ENCODE assay signal across 7 mouse cellular contexts in genomic region chr1:172412204-172412603, GRCm38 (mm10). TPM values are rescaled to one million over a fixed set of nuclear protein-coding genes. Genes with fewer than 3 reads are reported as not detected.
DNase-seq lines count a peak whose midpoint lies in the region; ATAC-seq and TF ChIP-seq lines count a peak whose summit lies in the region.

No protein-coding gene starts in this region.

- H3K9me3 ChIP-seq in limb, embryonic 12.5 days: no peaks in the 10 kb centered on the region
- H3K9me3 ChIP-seq in midbrain, embryonic 16.5 days (replicated peaks; ENCODE audit: control insufficient read depth, low read length, poor library complexity, severe bottlenecking): no peaks in the 10 kb centered on the region

- H3K4me3 ChIP-seq in kidney, adult 2 months (ENCODE audit: insufficient read depth, low read depth, low read length): no peak overlapping the region
- no peak overlapping the region for H3K4me3 ChIP-seq in limb, embryonic 12.5 days (replicated peaks)
- no peak overlapping the region for H3K4me3 ChIP-seq in midbrain, embryonic 16.5 days (ENCODE audit: low read depth, low read length)

- no peaks in the 10 kb centered on the region for H3K4me1 ChIP-seq in kidney, adult 2 months (ENCODE audit: control insufficient read depth, insufficient read depth, low read length)
- no peaks in the 10 kb centered on the region for H3K4me1 ChIP-seq in limb, embryonic 12.5 days (replicated peaks)
- no peaks in the 10 kb centered on the region for H3K4me1 ChIP-seq in midbrain, embryonic 16.5 days (ENCODE audit: control insufficient read depth, insufficient read depth, low read length)

- 2% methylated on average over 5 of the region's 5 CpGs for WGBS in kidney, adult 2 months
- under 1% methylated on average over 5 of the region's 5 CpGs for whole genome bisulfite sequencing in limb, embryonic 12.5 days
- 3% methylated on average over 5 of the region's 5 CpGs for whole genome bisulfite sequencing in midbrain, embryonic 16.5 days

- TF ChIP-seq POLR2A in kidney, adult 2 months (IDR thresholded peaks at IDR 0.05; ENCODE audit: low read depth, low read length): no peak

- H3K36me3 ChIP-seq in kidney, adult 2 months (ENCODE audit: control insufficient read depth, insufficient read depth, low read length): no peaks in the 10 kb centered on the region
- H3K36me3 ChIP-seq in limb, embryonic 12.5 days: no peaks in the 10 kb centered on the region
- H3K36me3 ChIP-seq in midbrain, embryonic 16.5 days (ENCODE audit: control insufficient read depth, insufficient read depth, low read length): no peaks in the 10 kb centered on the region

- H3K9ac ChIP-seq in limb, embryonic 12.5 days (replicated peaks): no peak overlapping the region
- H3K9ac ChIP-seq in midbrain, embryonic 16.5 days (ENCODE audit: low read depth, low read length): no peak overlapping the region

- H3K27ac ChIP-seq in kidney, adult 2 months (ENCODE audit: insufficient read depth, low read depth, low read length): no peak overlapping the region
- no peak overlapping the region for H3K27ac ChIP-seq in limb, embryonic 12.5 days
- no peak overlapping the region for H3K27ac ChIP-seq in midbrain, embryonic 16.5 days (ENCODE audit: low read length)

- H3K4me2 ChIP-seq in limb, embryonic 12.5 days: no peak overlapping the region
- no peak overlapping the region for H3K4me2 ChIP-seq in midbrain, embryonic 16.5 days (ENCODE audit: low read length)

- no peaks in the 10 kb centered on the region for H3K27me3 ChIP-seq in kidney, adult 2 months (replicated peaks; ENCODE audit: control insufficient read depth, insufficient read depth, low read length)
- peaks cover 5% of the 10 kb centered on the region for H3K27me3 ChIP-seq in limb, embryonic 12.5 days
- no peaks in the 10 kb centered on the region; the same call in 1 of the 2 replicates for H3K27me3 ChIP-seq in midbrain, embryonic 16.5 days (ENCODE audit: control insufficient read depth, insufficient read depth, low read depth, low read length)

- peak; percentile 71 for ATAC-seq in granulocyte monocyte progenitor cell, adult 5-6 weeks (replicated peaks; ENCODE audit: poor library complexity, severe bottlenecking)
- peak; percentile 67 for ATAC-seq in limb, embryonic 12.5 days (ENCODE audit: insufficient number of reproducible peaks, insufficient read depth, low FRiP score, low TSS enrichment, low read depth)
- ATAC-seq in midbrain, embryonic 16.5 days: peak; percentile 89

- DNase-seq in adrenal gland, adult 2 months: peak; percentile 50
- DNase-seq in embryo, embryonic 9.5 days (ENCODE audit: extremely low spot score): peak; percentile 82
- DNase-seq in kidney, adult 2 months: peak; percentile 73
- DNase-seq in spleen, postnatal 10 days (ENCODE audit: low spot score in 2 of 2): peak; percentile 56 to 82

- TF ChIP-seq CTCF in kidney, adult 2 months (conservative IDR thresholded peaks at IDR 0.05; ENCODE audit: insufficient read depth, insufficient read length, low read depth, low read length): peak; percentile 94

RNA-seq across cellular contexts. Expression of gene Pigm, which starts 35.9 kb away (rescaled TPM):
- 10 to 100 TPM in 1 of 2 experiments, 1 to 10 TPM in 1; 9.2 to 11.2 TPM for total RNA-seq in adrenal gland, adult 2 months (2021)
- polyA plus RNA-seq in adrenal gland, adult 2 months (2012; rRNA removed): 10.4 and 11.0 TPM in 2 replicates
- 10.2 and 16.0 TPM in 2 replicates for total RNA-seq in granulocyte monocyte progenitor cell, adult 5-6 weeks (2014; fragmentation: Nextera tagmentation)
- 13.8 and 16.2 TPM in 2 replicates for total RNA-seq in granulocyte monocyte progenitor cell, adult 5-6 weeks (2017)
- 4.9 and 5.6 TPM in 2 replicates for polyA plus RNA-seq in kidney, adult 2 months (2012; rRNA removed)
- 9.3 and 9.8 TPM in 2 replicates for polyA plus RNA-seq in limb, embryonic 12.5 days (2016; fragmentation: Nextera tagmentation; extraction: Ambion mirVana)
- polyA plus RNA-seq in midbrain, embryonic 16.5 days (2015; fragmentation: Nextera tagmentation; extraction: Ambion mirVana): 3.4 and 3.5 TPM in 2 replicates
